In genomic region chrX:73227914-73228605, GRCm38 (mm10) we compare ENCODE assay signal across 8 mouse cellular contexts. TPM values are rescaled to one million over a fixed set of nuclear protein-coding genes. Genes with fewer than 3 reads are reported as not detected.
DNase-seq lines count a peak whose midpoint lies in the region; ATAC-seq lines count a peak whose summit lies in the region.

F8a (plus strand) TSS chrX:73228291.

- peak within 1 kb of the TSS; percentile 65 for H3K27ac ChIP-seq in intestine, embryonic 16.5 days (ENCODE audit: low read length)
- peak within 1 kb of the TSS; percentile 88 for H3K27ac ChIP-seq in midbrain, embryonic 10.5 days (replicated peaks)

- ATAC-seq in intestine, embryonic 16.5 days: peak; percentile 96

- H3K36me3 ChIP-seq in intestine, embryonic 16.5 days (ENCODE audit: control insufficient read depth, insufficient read depth, low read length): no peaks in the 10 kb centered on the region
- no peaks in the 10 kb centered on the region for H3K36me3 ChIP-seq in midbrain, embryonic 10.5 days

- H3K4me1 ChIP-seq in intestine, embryonic 16.5 days (ENCODE audit: control insufficient read depth, insufficient read depth, low read length): no peaks in the 10 kb centered on the region
- peaks cover 8% of the 10 kb centered on the region for H3K4me1 ChIP-seq in midbrain, embryonic 10.5 days

- 12% methylated on average over 39 of the region's 39 CpGs for WGBS in intestine, embryonic 16.5 days
- WGBS in midbrain, embryonic 10.5 days: 15% methylated on average over 38 of the region's 39 CpGs

- peak within 1 kb of the TSS; percentile 78 for H3K4me2 ChIP-seq in intestine, embryonic 16.5 days (ENCODE audit: low read depth, low read length)

- H3K9ac ChIP-seq in intestine, embryonic 16.5 days (ENCODE audit: low read depth, low read length): peak within 1 kb of the TSS; percentile 75

- DNase-seq in adrenal gland, adult 8-10 months: peak; percentile 67
- DNase-seq in embryo, embryonic 11.5 days (ENCODE audit: low read depth, low spot score): peak; percentile 46
- DNase-seq in gastrocnemius, postnatal 36 days: peak; percentile 64 to 65
- peak; percentile 76 to 80 for DNase-seq in left cerebral cortex, postnatal 36 days (ENCODE audit: low spot score in 2 of 2)
- DNase-seq in midbrain, embryonic 10.5 days (ENCODE audit: low spot score): peak; percentile 82
- peak; percentile 60 to 66 for DNase-seq in right cerebral cortex, postnatal 36 days (ENCODE audit: low spot score in 2 of 2)
- DNase-seq in urinary bladder, postnatal 4 days (ENCODE audit: low spot score in 2 of 2): peak; percentile 74

- 0 out of 2 replicates have a peak, but pooled peaks cover 3% of the 10 kb centered on the region for H3K27me3 ChIP-seq in intestine, embryonic 16.5 days (replicated peaks; ENCODE audit: control insufficient read depth, insufficient read depth, low read length)
- peaks cover 20% of the 10 kb centered on the region for H3K27me3 ChIP-seq in midbrain, embryonic 10.5 days (ENCODE audit: low read depth, poor library complexity, severe bottlenecking)

- no peaks in the 10 kb centered on the region for H3K9me3 ChIP-seq in intestine, embryonic 16.5 days (ENCODE audit: control insufficient read depth, low read length)
- H3K9me3 ChIP-seq in midbrain, embryonic 10.5 days (replicated peaks): no peaks in the 10 kb centered on the region

- intact Hi-C loops in gastrocnemius, postnatal 36 days (cut with DNase I): no loop called here
- intact Hi-C loops in left cerebral cortex, postnatal 36 days (cut with DNase I): no loop called here

- peak within 1 kb of the TSS; percentile 66 for H3K4me3 ChIP-seq in intestine, embryonic 16.5 days (ENCODE audit: low read length)
- peak within 1 kb of the TSS; percentile 72 for H3K4me3 ChIP-seq in midbrain, embryonic 10.5 days

RNA-seq across cellular contexts. Expression of gene F8a, which starts in this region (rescaled TPM):
- 10 to 100 TPM in 3 of 4 experiments, 1 to 10 TPM in 1; 9.7 to 11.8 (median 11.6) TPM for total RNA-seq in adrenal gland, adult 8-10 months (2022)
- 1 to 10 TPM; 4.9 to 6.6 TPM for total RNA-seq in gastrocnemius, postnatal 36 days (2021)
- 14.7 and 14.9 TPM in 2 replicates for polyA plus RNA-seq in intestine, embryonic 16.5 days (2015; fragmentation: Nextera tagmentation; extraction: Ambion mirVana)
- 10 to 100 TPM; 14.9 to 17.3 TPM for total RNA-seq in left cerebral cortex, postnatal 36 days (2021)
- 14.8 and 16.4 TPM in 2 replicates for polyA plus RNA-seq in midbrain, embryonic 10.5 days (2016; fragmentation: Nextera tagmentation; extraction: Ambion mirVana)

Comparison
In these comparisons a context has a peak if more than half of its experiments do, and no peak if none do; other contexts are left out.
1. Peak in every context shown above with its lines: DNase-seq, ATAC-seq, H3K4me3 ChIP-seq and H3K27ac ChIP-seq.